Mouse (Mus musculus) G1E (cell line): Measurements from ENCODE around the gene Fam222b. TPM values are rescaled to one million over a fixed set of nuclear protein-coding genes. Genes with fewer than 3 reads are reported as not detected.

Experiments
- ATAC-seq: 2 replicates; pipeline ENCODE4 v1.8.0; 2016; ENCODE audit warnings: mild to moderate bottlenecking; ENCODE audit not compliant: insufficient number of reproducible peaks, poor library complexity, low FRiP score, severe bottlenecking; ENCODE audit errors: extremely low read depth
- DNase-seq: peaks from one replicate; pipeline ENCODE4 v3.0.0; 2012; ENCODE audit warnings: low spot score
- H3K27me3 ChIP-seq: 2 replicates; pipeline ENCODE4 v1.6.1; 2012; ENCODE audit warnings: mild to moderate bottlenecking, low read length, inconsistent platforms; ENCODE audit not compliant: insufficient read depth
- H3K36me3 ChIP-seq: replicated peaks from 2 replicates; pipeline ENCODE3; 2012; ENCODE audit warnings: mild to moderate bottlenecking, inconsistent platforms
- H3K4me1 ChIP-seq: 2 replicates; pipeline ENCODE4 v1.6.1; 2012; ENCODE audit warnings: low read depth, low read length, inconsistent platforms, mixed read lengths; ENCODE audit not compliant: insufficient read depth
- H3K4me3 ChIP-seq: 2 replicates; pipeline ENCODE4 v1.5.1; 2012; ENCODE audit warnings: low read depth, mild to moderate bottlenecking, inconsistent platforms, low read length, moderate library complexity, mixed read lengths
- H3K9me3 ChIP-seq: replicated peaks from 2 replicates; pipeline ENCODE4 v1.6.1; 2012; ENCODE audit warnings: inconsistent platforms
- CTCF ChIP-seq: IDR thresholded peaks from 2 replicates; pipeline ENCODE4 v1.5.1; 2012; ENCODE audit warnings: low read depth, low read length, inconsistent platforms, mixed read lengths
- GATA1 ChIP-seq: IDR thresholded peaks from 2 replicates; pipeline ENCODE4 v1.6.1; 2012; ENCODE audit warnings: borderline replicate concordance, low read length, inconsistent platforms, mixed read lengths
- GATA2 ChIP-seq: IDR thresholded peaks from 2 replicates; pipeline ENCODE4 v1.6.1; 2012; ENCODE audit warnings: low read depth, low read length, inconsistent platforms, borderline replicate concordance
- POLR2AphosphoS5 ChIP-seq: IDR thresholded peaks from 2 replicates; pipeline ENCODE4 v1.6.1; 2012; ENCODE audit warnings: low read depth, low read length, inconsistent platforms; ENCODE audit not compliant: insufficient replicate concordance
- TAL1 ChIP-seq: conservative IDR thresholded peaks from 2 replicates; pipeline ENCODE4 v1.6.1; 2012; ENCODE audit warnings: low read depth, low read length, inconsistent platforms, mixed read lengths
- polyA plus RNA-seq: library from polyadenylated mRNA; stranded (reverse); fragments of >175 nt; gene quantifications from 2 replicates; pipeline ENCODE4 v1.2.3, GENCODE M21; 2012
- total RNA-seq, 2 experiments: library from RNA; stranded (forward) in 1 of 2; stranded (reverse) in 1 of 2; fragments of 200-1000 nt in 1 of 2; fragments of >200 nt in 1 of 2; fragmentation: Nextera tagmentation in 1 of 2; gene quantifications; 2 replicates each; pipeline ENCODE4 v1.2.3; 2014 to 2017

The Fam222b gene
- total and polyA plus RNA-seq, 3 experiments, result 1.5 to 28.9 (median 18.1) TPM

- DNase-seq (no peak), ATAC-seq (no peak)
- TF ChIP-seq GATA1 (no peak), CTCF (no peak), POLR2AphosphoS5 (no peak), GATA2 (no peak), TAL1 (no peak)
- Histone ChIP-seq H3K36me3 (peaks cover 24% of the 10 kb centered on the region), H3K4me3 (no peak overlapping the region), H3K27me3 (no peaks in the 10 kb centered on the region; the same call in 1 of the 2 replicates), H3K4me1 (peaks cover 69% of the 10 kb centered on the region), H3K9me3 (no peaks in the 10 kb centered on the region)
Observed at GRCm38 (mm10) chr11:78062563-78062962, 31.9 kb upstream of the Fam222b start.

GRCm38 (mm10) chr11:78065906-78066305 is 28.6 kb upstream of the Fam222b start:
- ATAC-seq (peak; percentile 12; the same call in 1 of the 2 replicates), DNase-seq (peak; percentile 38)
- peak; percentile 89 for TF ChIP-seq TAL1
- no peak for TF ChIP-seq POLR2AphosphoS5
- peaks cover 85% of the 10 kb centered on the region for H3K4me1 ChIP-seq
- peaks cover 8% of the 10 kb centered on the region for H3K36me3 ChIP-seq
- no peaks in the 10 kb centered on the region for H3K9me3 ChIP-seq
- no peaks in the 10 kb centered on the region for H3K27me3 ChIP-seq
- no peak overlapping the region; the same call in 1 of the 2 replicates for H3K4me3 ChIP-seq

GRCm38 (mm10) chr11:78066641-78067040 is 27.8 kb upstream of the Fam222b start:
- DNase-seq, result no peak
- TF ChIP-seq GATA1, result no peak
- no peak for TF ChIP-seq POLR2AphosphoS5
- TF ChIP-seq CTCF, result no peak
- TF ChIP-seq TAL1, result no peak
- no peak for TF ChIP-seq GATA2
- Histone ChIP-seq H3K27me3 (no peaks in the 10 kb centered on the region), H3K4me3 (no peak overlapping the region), H3K36me3 (peaks cover 12% of the 10 kb centered on the region), H3K9me3 (no peaks in the 10 kb centered on the region), H3K4me1 (peaks cover 83% of the 10 kb centered on the region)
- ATAC-seq, result no peak

GRCm38 (mm10) chr11:78067566-78067965 is 26.9 kb upstream of the Fam222b start:
- DNase-seq (no peak), ATAC-seq (no peak)
- Histone ChIP-seq H3K9me3 (no peaks in the 10 kb centered on the region), H3K27me3 (no peaks in the 10 kb centered on the region), H3K4me3 (no peak overlapping the region; the same call in 1 of the 2 replicates), H3K4me1 (peaks cover 86% of the 10 kb centered on the region), H3K36me3 (peaks cover 21% of the 10 kb centered on the region)
- TF ChIP-seq TAL1, result no peak
- TF ChIP-seq GATA2, result no peak
- no peak for TF ChIP-seq CTCF
- TF ChIP-seq GATA1, result no peak
- no peak for TF ChIP-seq POLR2AphosphoS5

GRCm38 (mm10) chr11:78069130-78069529 is 25.3 kb upstream of the Fam222b start:
- Histone ChIP-seq H3K9me3 (no peaks in the 10 kb centered on the region), H3K4me3 (peak overlapping the region; percentile 44; the same call in 1 of the 2 replicates), H3K4me1 (peaks cover 95% of the 10 kb centered on the region), H3K36me3 (peaks cover 36% of the 10 kb centered on the region), H3K27me3 (no peaks in the 10 kb centered on the region)
- DNase-seq, result no peak
- TF ChIP-seq GATA1, result no peak
- TF ChIP-seq CTCF, result no peak
- TF ChIP-seq POLR2AphosphoS5, result no peak
- TF ChIP-seq GATA2, result no peak
- TF ChIP-seq TAL1, result no peak
- ATAC-seq, result no peak

GRCm38 (mm10) chr11:78069646-78070045 is 24.8 kb upstream of the Fam222b start:
- H3K4me3 ChIP-seq, result peak overlapping the region; percentile 44; the same call in 1 of the 2 replicates
- no peaks in the 10 kb centered on the region for H3K9me3 ChIP-seq
- no peaks in the 10 kb centered on the region for H3K27me3 ChIP-seq
- ATAC-seq (peak; percentile 86), DNase-seq (peak; percentile 62)
- peaks cover 42% of the 10 kb centered on the region for H3K36me3 ChIP-seq
- peaks cover 95% of the 10 kb centered on the region for H3K4me1 ChIP-seq
- TF ChIP-seq TAL1 (peak; percentile 99), GATA1 (no peak), POLR2AphosphoS5 (no peak), GATA2 (peak; percentile 98), CTCF (no peak)

GRCm38 (mm10) chr11:78071938-78072337 is 22.5 kb upstream of the Fam222b start:
- Histone ChIP-seq H3K36me3 (peaks cover 63% of the 10 kb centered on the region), H3K27me3 (no peaks in the 10 kb centered on the region), H3K9me3 (no peaks in the 10 kb centered on the region), H3K4me1 (peaks cover 86% of the 10 kb centered on the region), H3K4me3 (peak overlapping the region; percentile 72; the same call in 1 of the 2 replicates)
- DNase-seq, result no peak
- TF ChIP-seq GATA1, result no peak
- TF ChIP-seq CTCF, result no peak
- no peak for TF ChIP-seq TAL1
- no peak for TF ChIP-seq GATA2
- no peak for TF ChIP-seq POLR2AphosphoS5
- ATAC-seq, result no peak
